Mouse (Mus musculus) heart, adult 11 months (tissue): ENCODE data around the gene Fam129c.

Source experiments
- DNase-seq: peaks from one replicate; pipeline ENCODE4 v3.0.0; 2022

The Fam129c gene

DNA sequence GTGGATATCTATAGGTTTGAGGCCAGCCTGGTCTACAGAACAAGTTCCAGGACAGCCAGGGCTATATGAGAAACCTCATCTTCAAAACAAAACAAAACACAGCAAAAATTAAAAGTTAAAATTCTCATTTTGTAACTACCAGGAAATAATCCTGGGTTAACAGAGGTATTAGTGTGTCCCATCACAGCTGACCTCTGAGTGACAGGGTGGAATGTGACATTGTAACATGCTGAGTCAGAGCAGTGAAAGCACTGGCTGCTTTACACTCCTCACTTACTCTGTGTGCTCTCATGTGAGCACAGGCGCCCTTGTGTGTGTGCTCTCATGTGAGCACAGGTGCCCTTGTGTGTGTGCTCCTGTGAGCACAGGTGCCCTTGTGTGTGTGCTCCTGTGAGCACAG, 22.4 kb upstream of the Fam129c start:
- DNase-seq, result no peak

DNA sequence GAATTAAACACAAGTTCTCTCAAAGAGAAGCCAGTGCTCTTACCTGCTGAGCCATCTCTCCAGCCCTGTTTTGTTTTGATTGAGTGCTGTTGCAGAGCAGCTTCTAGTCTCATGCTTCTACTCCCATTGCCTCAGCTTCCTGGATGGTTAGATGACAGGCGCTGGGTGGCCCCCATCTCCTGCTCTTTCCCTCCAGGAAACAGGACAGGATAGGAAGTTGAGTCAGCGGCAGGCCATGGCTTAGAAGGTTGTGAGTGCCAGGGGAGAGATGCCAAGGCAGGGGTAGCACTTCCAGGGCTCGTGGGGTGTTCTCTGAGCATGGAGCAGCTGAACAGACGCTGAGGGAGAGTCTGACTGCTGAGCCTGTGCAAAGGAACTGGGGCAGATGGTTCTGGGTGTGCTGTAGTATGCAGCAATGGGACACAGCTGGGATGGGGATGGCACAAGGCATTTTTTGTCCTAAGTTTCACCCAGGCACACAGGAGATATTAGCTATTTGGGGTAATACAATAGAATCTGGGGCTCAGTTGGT, 19.5 kb upstream of the Fam129c start:
- DNase-seq, result no peak

DNA sequence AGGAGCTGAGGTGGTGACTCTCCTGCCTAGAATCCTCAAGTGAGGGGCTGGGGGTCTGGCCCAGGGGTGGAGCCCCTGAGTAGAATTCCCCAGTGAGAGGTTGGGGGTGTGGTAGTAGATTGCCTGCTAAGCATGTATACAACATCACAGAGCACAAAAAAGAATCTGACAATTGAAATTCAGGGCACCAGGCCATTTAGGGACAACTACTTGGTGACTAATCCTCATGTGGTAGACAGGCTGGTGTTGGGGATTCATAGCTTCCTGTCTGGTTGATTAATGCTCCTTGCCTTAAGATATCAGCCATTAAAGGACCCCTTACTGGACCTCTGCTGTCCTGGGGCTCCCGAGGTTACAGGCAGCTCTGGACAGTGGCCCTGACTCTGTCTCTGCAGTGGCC, 18.4 kb upstream of the Fam129c start:
- no peak for DNase-seq

GRCm38 (mm10) chr8:71579476-71579875, 18.0 kb upstream of the Fam129c start:
- peak; percentile 97 for DNase-seq

- DNase-seq, result no peak
Observed at GRCm38 (mm10) chr8:71580201-71580600, 17.2 kb upstream of the Fam129c start.

DNA sequence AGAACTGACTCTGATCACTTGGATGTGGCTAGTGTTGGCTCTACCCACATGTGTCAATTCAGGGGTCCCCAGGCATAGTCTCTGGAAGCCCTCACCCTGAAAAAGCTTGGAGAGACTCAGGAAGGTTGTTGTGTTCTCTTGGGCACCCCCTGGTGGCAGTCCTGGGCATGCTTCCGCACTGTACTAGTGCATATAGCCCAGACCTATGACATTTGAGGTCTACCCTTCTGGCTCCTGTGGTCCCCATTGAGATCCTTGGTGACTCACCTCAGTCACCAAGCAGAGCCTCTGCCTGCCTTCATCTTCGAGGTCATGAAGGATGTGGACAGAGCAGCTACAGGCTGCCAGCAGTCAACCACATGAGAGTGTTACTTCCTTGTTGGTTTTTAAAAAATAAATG, 10.6 kb upstream of the Fam129c start:
- no peak for DNase-seq

DNA sequence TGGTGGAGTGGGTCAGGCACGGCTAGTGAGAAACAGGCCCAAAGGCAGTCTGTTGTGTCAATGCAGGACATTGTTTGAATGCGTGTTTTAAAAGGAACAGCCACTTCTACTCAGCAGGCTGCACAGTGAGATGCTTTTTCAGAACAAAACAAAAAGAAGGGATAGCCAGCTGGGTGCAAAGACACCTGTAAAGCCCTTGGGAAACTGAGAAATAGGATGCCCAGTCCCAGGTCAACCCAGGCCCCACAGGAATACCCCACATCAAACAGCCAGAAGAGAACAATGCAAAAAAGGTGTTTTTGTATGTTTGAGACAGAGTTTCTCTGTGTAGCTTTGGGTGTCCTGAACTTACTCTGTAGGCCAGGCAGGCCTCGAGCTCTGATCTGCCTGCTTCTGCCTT, 8.7 kb upstream of the Fam129c start:
- DNase-seq, result no peak

DNA sequence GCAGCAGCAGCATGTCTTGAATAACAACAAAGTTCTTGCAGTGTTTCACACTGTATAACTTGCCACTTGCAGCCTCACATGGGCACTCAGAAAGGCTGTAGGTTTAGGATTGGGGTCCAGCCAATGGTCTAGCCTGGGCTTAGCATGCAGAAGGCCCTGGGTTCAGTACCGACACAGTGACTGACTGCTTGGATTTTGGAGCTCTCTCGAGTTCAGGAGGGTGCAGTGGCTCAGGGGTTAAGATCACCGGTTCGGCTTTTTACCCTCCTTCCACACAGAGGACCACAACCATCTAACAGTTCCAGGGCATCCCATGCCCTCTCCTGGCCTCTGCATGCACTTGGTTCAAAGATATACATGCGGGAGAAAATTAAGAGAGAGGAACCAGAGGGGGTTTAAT, 6.4 kb upstream of the Fam129c start:
- peak; percentile 92 for DNase-seq

- DNase-seq, result peak; percentile 100
Observed at GRCm38 (mm10) chr8:71591471-71592373, 5.7 kb upstream of the Fam129c start, which contains the start of gene Pgls. TSS of gene Pgls (plus strand) at chr8:71592176.

- peak; percentile 99 for DNase-seq
Observed at GRCm38 (mm10) chr8:71592374-71593170, 4.9 kb upstream of the Fam129c start.

DNA sequence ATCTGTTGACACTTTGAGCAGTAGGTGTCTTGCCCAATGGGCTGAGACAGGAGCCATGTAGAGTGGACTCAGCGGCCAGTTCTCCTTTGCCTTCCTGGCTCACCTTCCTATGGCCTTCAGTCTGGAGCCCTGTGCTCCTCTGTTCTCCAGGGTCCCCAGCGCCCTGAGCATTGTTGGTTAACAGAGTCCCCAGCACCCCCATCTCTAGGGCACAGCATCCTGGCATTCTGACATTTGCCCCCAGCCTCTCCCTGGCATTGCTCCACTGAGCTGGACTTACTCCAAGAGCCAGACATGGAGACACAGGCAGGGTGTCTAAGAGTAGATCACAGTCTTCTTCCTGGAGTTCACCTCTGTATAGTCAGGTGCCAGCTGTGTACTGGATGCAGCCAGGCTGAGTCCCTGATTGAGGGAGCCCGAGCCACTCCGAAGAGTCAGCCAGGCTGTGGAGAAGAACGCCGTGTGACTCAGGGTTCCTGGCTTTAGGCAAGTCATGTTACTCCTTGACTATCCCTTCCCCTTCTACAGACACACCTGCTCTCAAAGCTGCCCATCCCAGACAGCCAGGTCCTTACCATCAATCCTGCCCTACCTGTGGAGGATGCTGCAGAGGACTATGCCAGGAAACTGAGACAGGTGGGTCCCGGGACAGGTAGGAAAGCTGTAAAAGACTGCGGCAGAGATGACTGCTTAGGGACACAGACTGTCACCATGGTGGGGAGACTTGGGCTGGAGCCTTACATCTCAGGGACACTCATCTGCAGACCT, 3.7 kb upstream of the Fam129c start:
- DNase-seq, result peak; percentile 93

DNA sequence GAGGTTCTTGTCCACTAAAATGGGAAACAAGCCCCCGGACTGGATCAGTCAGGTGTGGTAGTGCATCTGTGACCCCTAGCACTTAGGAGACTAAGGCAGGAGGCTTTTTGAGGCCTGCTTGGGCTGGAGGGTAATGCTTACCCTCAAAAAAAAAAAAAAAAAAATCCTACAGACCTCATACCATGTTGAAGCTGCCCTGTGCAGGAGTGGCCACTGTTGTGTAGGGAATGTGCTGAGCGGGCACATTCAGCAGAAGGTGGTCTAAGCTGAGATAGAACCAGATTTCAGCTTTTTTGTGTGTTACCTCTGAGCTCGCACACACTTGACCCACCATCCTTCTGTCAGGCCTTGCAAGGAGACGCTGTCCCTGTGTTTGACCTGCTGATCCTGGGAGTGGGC, 3.1 kb upstream of the Fam129c start:
- DNase-seq, result no peak

- DNase-seq, result peak; percentile 98
Observed at GRCm38 (mm10) chr8:71595862-71596261, 1.6 kb upstream of the Fam129c start.

DNA sequence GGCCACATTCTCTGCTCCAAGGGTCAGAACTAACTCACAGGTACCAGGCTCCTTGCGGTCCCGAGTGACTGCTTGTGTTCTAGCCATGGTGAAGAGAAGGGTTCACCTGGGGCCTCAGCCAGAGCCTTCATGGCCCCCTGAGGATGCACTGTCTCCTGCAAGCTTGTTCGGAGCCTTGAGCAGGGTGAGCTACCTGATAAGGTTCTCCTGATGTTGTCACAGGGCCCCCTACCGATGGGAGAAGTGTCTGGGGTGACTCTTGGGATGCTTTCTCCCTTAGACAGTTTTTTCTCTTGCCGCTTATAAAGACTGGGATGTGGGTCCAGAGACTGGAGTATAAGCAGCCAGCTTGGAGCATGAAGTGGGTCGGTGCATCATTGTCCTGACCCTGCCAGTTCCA, 1.1 kb upstream of the Fam129c start:
- DNase-seq, result no peak

DNA sequence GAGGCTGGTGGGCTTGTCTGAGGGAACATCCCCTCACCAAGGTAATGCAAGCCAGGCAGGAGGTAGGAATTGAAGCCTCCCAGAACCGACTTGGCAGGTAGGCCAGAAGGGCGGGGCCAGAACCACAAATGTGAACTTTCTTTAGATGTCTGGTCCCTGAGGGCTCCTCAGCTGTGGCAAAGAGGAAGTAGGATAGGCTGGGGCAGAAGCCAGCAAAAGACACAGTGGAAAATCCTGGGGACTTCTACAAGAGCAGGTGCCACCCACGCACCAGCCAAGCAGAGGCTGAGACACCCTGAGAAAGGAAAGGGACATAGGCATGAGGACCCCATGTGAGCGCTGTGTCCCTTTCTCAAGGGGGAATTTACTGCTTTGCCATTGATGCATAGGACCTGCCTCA, 650 bp upstream of the Fam129c start:
- peak; percentile 93 for DNase-seq

GRCm38 (mm10) chr8:71598375-71598774, 927 bp downstream of the Fam129c start:
- peak; percentile 87 for DNase-seq

DNA sequence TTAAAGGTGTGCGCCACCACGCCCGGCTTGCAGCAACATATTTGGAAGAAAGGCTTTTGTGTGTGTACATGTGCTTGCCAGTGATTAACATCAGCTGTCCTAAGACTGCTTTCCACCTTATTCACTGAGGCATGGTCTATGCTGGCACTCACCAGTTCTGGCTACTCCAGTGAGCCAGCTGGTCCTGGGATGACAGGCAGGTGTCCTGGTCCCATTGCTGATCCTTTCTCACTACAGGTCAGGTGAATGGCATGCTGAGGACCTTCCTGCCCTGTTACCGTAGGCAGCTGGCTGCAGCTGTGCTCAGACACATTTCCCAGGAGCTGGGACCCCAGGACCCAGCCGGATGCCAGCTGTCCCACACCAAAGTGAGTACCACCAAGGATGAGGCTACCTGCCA, 1.4 kb downstream of the Fam129c start:
- DNase-seq, result peak; percentile 85

DNA sequence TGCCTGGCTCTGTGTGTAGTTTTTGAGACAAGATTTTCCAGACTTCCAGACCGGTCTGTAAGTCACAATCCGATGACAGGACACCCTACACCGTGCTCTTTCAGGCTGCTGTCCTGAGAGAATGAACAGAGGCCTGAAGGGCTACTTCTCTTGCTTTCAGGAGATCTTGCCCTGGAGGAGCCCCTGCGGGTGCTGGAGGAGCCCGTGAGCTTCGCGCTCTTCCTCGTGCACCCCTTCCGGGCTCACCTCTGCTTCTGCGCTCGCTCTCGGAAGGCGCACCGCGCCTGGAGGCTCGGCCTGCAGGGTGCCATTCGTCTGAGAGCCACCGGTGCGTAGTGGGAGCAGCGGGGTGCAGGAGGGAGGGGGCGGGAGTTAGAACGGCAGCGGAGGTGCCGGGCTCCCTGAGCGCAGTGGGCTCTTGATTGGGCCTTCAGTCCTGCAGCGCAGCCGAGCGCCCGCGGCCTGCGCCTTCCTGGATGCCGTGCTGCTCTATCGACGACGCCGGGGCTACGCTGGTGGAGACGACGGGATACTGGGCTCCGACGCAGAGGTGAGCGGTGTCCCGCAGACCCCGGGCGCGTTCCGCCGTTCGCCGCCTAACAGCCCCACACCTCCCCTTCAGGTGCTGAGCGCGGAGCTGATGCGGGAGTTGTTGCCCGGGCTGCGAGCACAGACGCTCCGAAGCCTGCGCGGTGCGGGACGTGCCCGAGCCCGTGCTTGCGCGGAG, 4.7 kb downstream of the Fam129c start:
- DNase-seq, result peak; percentile 78

DNA sequence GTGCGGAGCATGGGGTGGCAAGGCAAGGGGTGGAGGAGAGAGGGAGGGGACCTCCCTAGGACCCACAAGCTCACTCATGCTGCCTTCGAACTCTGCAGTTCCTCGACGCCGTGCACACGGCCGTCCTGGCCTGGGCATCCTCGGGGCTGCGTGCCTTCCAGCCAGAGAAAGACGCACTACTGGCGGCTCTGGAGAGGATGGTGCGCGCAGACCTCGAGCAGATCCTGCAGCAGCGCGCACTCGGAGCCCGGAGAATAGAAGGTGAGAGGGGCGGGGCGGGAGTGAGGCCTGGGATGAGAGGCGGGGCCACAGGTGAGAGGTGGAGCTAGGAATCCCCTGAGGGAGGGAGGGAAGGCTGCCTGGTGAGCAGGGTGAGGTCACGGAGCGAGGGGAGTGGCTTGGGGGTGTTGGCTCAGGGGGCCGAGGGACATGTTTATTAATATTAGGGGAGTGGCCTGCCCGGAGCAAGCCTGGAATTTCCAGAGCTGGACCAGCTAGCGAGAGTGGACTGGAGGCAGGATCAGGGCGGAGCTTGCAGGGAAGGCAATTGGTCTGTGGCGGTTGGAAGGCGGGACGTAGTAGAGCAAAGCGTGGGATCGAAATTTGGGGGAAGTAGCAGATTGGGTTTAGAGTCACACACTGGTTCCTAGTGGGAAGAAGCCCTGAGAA, 5.4 kb downstream of the Fam129c start:
- peak; percentile 99 for DNase-seq

DNA sequence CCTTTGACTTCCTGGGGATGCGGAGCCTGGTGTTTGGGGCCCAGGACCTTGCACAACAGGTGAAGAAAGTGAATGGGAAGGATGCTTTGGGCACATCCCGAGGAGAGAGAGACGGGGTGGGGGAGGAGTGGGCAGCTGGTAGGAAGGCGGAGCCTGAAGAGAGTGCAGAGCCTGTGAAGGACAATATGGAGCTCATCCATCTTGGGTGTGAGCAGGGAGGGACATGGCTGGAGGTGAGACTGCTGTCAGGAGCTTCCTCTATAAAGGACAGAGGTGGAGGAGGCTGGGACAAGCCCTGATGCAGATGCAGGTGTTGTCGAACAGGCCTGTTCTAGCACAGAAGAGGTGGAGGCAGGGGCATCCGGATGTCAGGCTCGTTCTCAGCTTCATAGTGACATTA, 6.6 kb downstream of the Fam129c start:
- DNase-seq, result peak; percentile 92

GRCm38 (mm10) chr8:71610822-71611651, 13.6 kb downstream of the Fam129c start, which contains the start of gene Colgalt1:
TSS of gene Colgalt1 (plus strand) at chr8:71610998.
- DNase-seq, result peak; percentile 100
